Mouse (Mus musculus) embryonic facial prominence, embryonic 10.5 days (tissue): ENCODE measurements around the gene Card11. TPM values are rescaled to one million over a fixed set of nuclear protein-coding genes. Genes with fewer than 3 reads are reported as not detected.

Experiments
- DNase-seq: peaks from one replicate; pipeline ENCODE4 v3.0.0-alpha.2; 2017; ENCODE audit warnings: low spot score
- H3K27ac ChIP-seq: fragments of 300-500 bp; sonication (generic); replicated peaks from 2 replicates; pipeline ENCODE4 v1.5.1; 2016; ENCODE audit warnings: mild to moderate bottlenecking
- H3K27me3 ChIP-seq: fragments of 300-500 bp; sonication (generic); replicated peaks from 2 replicates; pipeline ENCODE4 v1.6.1; 2016; ENCODE audit warnings: low read depth, mild to moderate bottlenecking; ENCODE audit not compliant: poor library complexity, severe bottlenecking
- H3K36me3 ChIP-seq: fragments of 300-500 bp; sonication (generic); replicated peaks from 2 replicates; pipeline ENCODE4 v1.6.1; 2016; ENCODE audit warnings: mild to moderate bottlenecking, moderate library complexity
- H3K4me1 ChIP-seq: fragments of 300-500 bp; sonication (generic); 2 replicates; pipeline ENCODE4 v1.6.1; 2016
- H3K4me3 ChIP-seq: fragments of 300-500 bp; sonication (generic); 2 replicates; pipeline ENCODE4 v1.5.1; 2016; ENCODE audit warnings: mild to moderate bottlenecking, moderate library complexity
- H3K9me3 ChIP-seq: fragments of 300-500 bp; sonication (generic); 2 replicates; pipeline ENCODE4 v1.6.1; 2016; ENCODE audit warnings: mild to moderate bottlenecking
- WGBS: fragments of 180-500 bp; shearing (Covaris S2); methylation state at CpG from one replicate; pipeline ENCODE4 v1.1.7; 2016; 5-methylcytosine and 5-hydroxymethylcytosine counted together
- polyA plus RNA-seq: library from polyadenylated mRNA; unstranded; fragments of >200 nt; fragmentation: Nextera tagmentation; extraction: Ambion mirVana; gene quantifications from 2 replicates; pipeline ENCODE4 v1.2.1, GENCODE M21; 2016

Card11 gene
- polyA plus RNA-seq, 1 experiment from 2014 or later: 0.09 TPM

- Histone ChIP-seq H3K9me3 (no peaks in the 10 kb centered on the region), H3K27me3 (no peaks in the 10 kb centered on the region), H3K4me1 (no peaks in the 10 kb centered on the region; the same call in 1 of the 2 replicates), H3K36me3 (no peaks in the 10 kb centered on the region), H3K27ac (no peak overlapping the region), H3K4me3 (no peak overlapping the region)
- DNase-seq: no peak
- WGBS: 78% methylated on average over 4 of the region's 4 CpGs
These were observed 118.0 kb downstream of the Card11 start for GRCm38 (mm10) chr5:140882391-140882790.

GRCm38 (mm10) chr5:140880151-140880550 is 120.2 kb downstream of the Card11 start:
- H3K4me3 ChIP-seq: no peak overlapping the region
- no peaks in the 10 kb centered on the region; the same call in 1 of the 2 replicates for H3K4me1 ChIP-seq
- H3K27ac ChIP-seq: no peak overlapping the region
- no peaks in the 10 kb centered on the region for H3K27me3 ChIP-seq
- H3K9me3 ChIP-seq: no peaks in the 10 kb centered on the region
- DNase-seq: no peak
- WGBS: 69% methylated on average over 10 of the region's 10 CpGs
- H3K36me3 ChIP-seq: no peaks in the 10 kb centered on the region

- peaks cover 1% of the 10 kb centered on the region for H3K4me1 ChIP-seq
- no peak overlapping the region for H3K4me3 ChIP-seq
- DNase-seq: no peak
- 66% methylated on average over 6 of the region's 6 CpGs for WGBS
- no peak overlapping the region for H3K27ac ChIP-seq
- no peaks in the 10 kb centered on the region for H3K36me3 ChIP-seq
- no peaks in the 10 kb centered on the region for H3K27me3 ChIP-seq
- no peaks in the 10 kb centered on the region for H3K9me3 ChIP-seq
These were observed 121.7 kb downstream of the Card11 start for GRCm38 (mm10) chr5:140878644-140879043.

- no peak for DNase-seq
- 0 out of 2 replicates have a peak, but pooled peaks cover 3% of the 10 kb centered on the region for H3K27me3 ChIP-seq
- no peaks in the 10 kb centered on the region for H3K9me3 ChIP-seq
- H3K27ac ChIP-seq: peak overlapping the region; percentile 63; the same call in 1 of the 2 replicates
- peaks cover 32% of the 10 kb centered on the region for H3K4me1 ChIP-seq
- H3K4me3 ChIP-seq: no peak overlapping the region
- no peaks in the 10 kb centered on the region for H3K36me3 ChIP-seq
- 81% methylated on average over 6 of the region's 6 CpGs for WGBS
These were observed 126.6 kb downstream of the Card11 start for GRCm38 (mm10) chr5:140873736-140874307.

- WGBS: 16% methylated on average over 18 of the region's 18 CpGs
- H3K9me3 ChIP-seq: no peaks in the 10 kb centered on the region
These were observed 127.3 kb downstream of the Card11 start for GRCm38 (mm10) chr5:140873039-140873551.

GRCm38 (mm10) chr5:140872532-140873038 is 127.8 kb downstream of the Card11 start:
- peak overlapping the region; percentile 31 for H3K4me3 ChIP-seq
- H3K9me3 ChIP-seq: no peaks in the 10 kb centered on the region
- WGBS: 16% methylated on average over 11 of the region's 11 CpGs
- H3K4me1 ChIP-seq: peaks cover 32% of the 10 kb centered on the region
- peak overlapping the region; percentile 63 for H3K27ac ChIP-seq
- H3K36me3 ChIP-seq: no peaks in the 10 kb centered on the region
- H3K27me3 ChIP-seq: 0 out of 2 replicates have a peak, but pooled peaks cover 3% of the 10 kb centered on the region
- peak; percentile 64 for DNase-seq

More at GRCm38 (mm10) chr5:140873039-140873551, 127.3 kb downstream of the Card11 start:
- Histone ChIP-seq H3K4me3 (peak overlapping the region; percentile 31), H3K36me3 (no peaks in the 10 kb centered on the region), H3K27me3 (0 out of 2 replicates have a peak, but pooled peaks cover 3% of the 10 kb centered on the region), H3K27ac (peak overlapping the region; percentile 63), H3K4me1 (peaks cover 32% of the 10 kb centered on the region)
- peak; percentile 46 for DNase-seq

- H3K27ac ChIP-seq: no peak overlapping the region
- peaks cover 32% of the 10 kb centered on the region for H3K4me1 ChIP-seq
- 0 out of 2 replicates have a peak, but pooled peaks cover 3% of the 10 kb centered on the region for H3K27me3 ChIP-seq
- no peaks in the 10 kb centered on the region for H3K9me3 ChIP-seq
- DNase-seq: no peak
- no peaks in the 10 kb centered on the region for H3K36me3 ChIP-seq
- H3K4me3 ChIP-seq: no peak overlapping the region
- 74% methylated on average over 6 of the region's 6 CpGs for WGBS
These were observed 129.1 kb downstream of the Card11 start for GRCm38 (mm10) chr5:140871241-140871640.

- H3K4me3 ChIP-seq: no peak overlapping the region
- peaks cover 32% of the 10 kb centered on the region for H3K4me1 ChIP-seq
- DNase-seq: peak; percentile 46
- no peaks in the 10 kb centered on the region for H3K36me3 ChIP-seq
- H3K27ac ChIP-seq: no peak overlapping the region
- H3K9me3 ChIP-seq: no peaks in the 10 kb centered on the region
- WGBS: 74% methylated on average over 2 of the region's 2 CpGs
- H3K27me3 ChIP-seq: 0 out of 2 replicates have a peak, but pooled peaks cover 3% of the 10 kb centered on the region
These were observed 131.3 kb downstream of the Card11 start for GRCm38 (mm10) chr5:140869034-140869433.

- no peak for DNase-seq
- 0 out of 2 replicates have a peak, but pooled peaks cover 2% of the 10 kb centered on the region for H3K4me1 ChIP-seq
- H3K36me3 ChIP-seq: no peaks in the 10 kb centered on the region
- WGBS: 87% methylated on average over 5 of the region's 5 CpGs
- H3K9me3 ChIP-seq: no peaks in the 10 kb centered on the region
- no peaks in the 10 kb centered on the region for H3K27me3 ChIP-seq
- no peak overlapping the region for H3K27ac ChIP-seq
- no peak overlapping the region for H3K4me3 ChIP-seq
These were observed 140.7 kb downstream of the Card11 start for GRCm38 (mm10) chr5:140859730-140860129.

GRCm38 (mm10) chr5:140858335-140858734 is 142.0 kb downstream of the Card11 start:
- H3K27me3 ChIP-seq: no peaks in the 10 kb centered on the region
- H3K27ac ChIP-seq: no peak overlapping the region
- no peak overlapping the region for H3K4me3 ChIP-seq
- DNase-seq: no peak
- no peaks in the 10 kb centered on the region for H3K36me3 ChIP-seq
- no peaks in the 10 kb centered on the region for H3K9me3 ChIP-seq
- WGBS: 94% methylated on average over 3 of the region's 3 CpGs
- 0 out of 2 replicates have a peak, but pooled peaks cover 2% of the 10 kb centered on the region for H3K4me1 ChIP-seq

- no peaks in the 10 kb centered on the region for H3K9me3 ChIP-seq
- 0 out of 2 replicates have a peak, but pooled peaks cover 2% of the 10 kb centered on the region for H3K4me1 ChIP-seq
- DNase-seq: no peak
- 55% methylated on average over 8 of the region's 8 CpGs for WGBS
- no peak overlapping the region for H3K4me3 ChIP-seq
- no peak overlapping the region for H3K27ac ChIP-seq
- H3K27me3 ChIP-seq: no peaks in the 10 kb centered on the region
- H3K36me3 ChIP-seq: no peaks in the 10 kb centered on the region
These were observed 142.8 kb downstream of the Card11 start for GRCm38 (mm10) chr5:140857432-140858154.

GRCm38 (mm10) chr5:140855909-140856530 is 144.4 kb downstream of the Card11 start:
- Histone ChIP-seq H3K27ac (no peak overlapping the region; the same call in 1 of the 2 replicates), H3K4me1 (0 out of 2 replicates have a peak, but pooled peaks cover 2% of the 10 kb centered on the region), H3K27me3 (no peaks in the 10 kb centered on the region), H3K4me3 (no peak overlapping the region), H3K9me3 (no peaks in the 10 kb centered on the region), H3K36me3 (no peaks in the 10 kb centered on the region)
- WGBS: 59% methylated on average over 11 of the region's 11 CpGs
- DNase-seq: no peak
